Mouse (Mus musculus) CH12.LX (cell line): ENCODE measurements around the gene Micu1. TPM values are rescaled to one million over a fixed set of nuclear protein-coding genes. Genes with fewer than 3 reads are reported as not detected.

Experiments
- DNase-seq: peaks from one replicate; pipeline ENCODE4 v3.0.0-alpha.2; 2013; ENCODE audit errors: extremely low read depth
- H3K27ac ChIP-seq: 2 replicates; pipeline ENCODE4 v1.5.1; 2012; ENCODE audit warnings: low read depth, mild to moderate bottlenecking, control low read depth, moderate library complexity; ENCODE audit not compliant: insufficient read depth
- H3K27me3 ChIP-seq: replicated peaks from 2 replicates; pipeline ENCODE3; 2012; ENCODE audit warnings: inconsistent platforms
- H3K36me3 ChIP-seq, 2 experiments: replicated peaks in 1 of 2; 2 replicates each; pipeline versions ENCODE3 to v1.6.1; 2012; ENCODE audit warnings: inconsistent platforms in 1 of 2, low read length in 1 of 2, mild to moderate bottlenecking in 1 of 2, mixed read lengths in 1 of 2, moderate library complexity in 1 of 2; ENCODE audit not compliant: control insufficient read depth in 1 of 2, insufficient read depth in 1 of 2
- H3K4me1 ChIP-seq, 2 experiments: 2 replicates each; pipeline ENCODE4 v1.6.1; 2012; ENCODE audit warnings: inconsistent platforms in 1 of 2, moderate library complexity in 1 of 2; ENCODE audit not compliant: insufficient read depth in 2 of 2, control insufficient read depth in 1 of 2
- H3K4me2 ChIP-seq: 2 replicates; pipeline ENCODE4 v1.6.1; 2012; ENCODE audit warnings: low read depth, mild to moderate bottlenecking, control low read depth; ENCODE audit not compliant: poor library complexity, insufficient read depth, severe bottlenecking
- H3K4me3 ChIP-seq, 3 experiments: fragments of 150-350 bp in 1 of 3; sonication (generic) in 1 of 3; replicated peaks in 1 of 3; 2 replicates each; pipeline versions ENCODE3 to v1.5.1; 2011 to 2012; ENCODE audit warnings: low read depth in 2 of 3, low read length in 2 of 3, mild to moderate bottlenecking in 2 of 3, moderate library complexity in 2 of 3, control low read depth in 1 of 3, improper control_type of control experiment in 1 of 3, inconsistent platforms in 1 of 3, mixed read lengths in 1 of 3; ENCODE audit not compliant: poor library complexity in 1 of 3
- H3K79me2 ChIP-seq: replicated peaks from 2 replicates; pipeline ENCODE4 v1.6.1; 2012; ENCODE audit warnings: mild to moderate bottlenecking, moderate library complexity; ENCODE audit not compliant: control insufficient read depth, poor library complexity, insufficient read depth, severe bottlenecking; ENCODE audit errors: extremely low read depth
- H3K9ac ChIP-seq: 2 replicates; pipeline ENCODE4 v1.6.1; 2012; ENCODE audit warnings: low read depth, mild to moderate bottlenecking, control low read depth, moderate library complexity; ENCODE audit not compliant: insufficient read depth
- H3K9me3 ChIP-seq: replicated peaks from 2 replicates; pipeline ENCODE3; 2012; ENCODE audit warnings: low read length, inconsistent platforms, mixed read lengths
- BHLHE40 ChIP-seq: IDR thresholded peaks from 2 replicates; pipeline ENCODE4 v1.6.1; 2011; ENCODE audit warnings: mild to moderate bottlenecking, low read depth, low read length, improper control_type of control experiment
- CHD1 ChIP-seq: IDR thresholded peaks from 2 replicates; pipeline ENCODE4 v1.6.1; 2012; ENCODE audit warnings: low read depth, low read length, improper control_type of control experiment, inconsistent platforms
- CTCF ChIP-seq, 2 experiments: IDR thresholded peaks in 1 of 2; conservative IDR thresholded peaks in 1 of 2; 2 replicates each; pipeline ENCODE4 v1.5.1; 2011 to 2012; ENCODE audit warnings: low read depth in 2 of 2, low read length in 2 of 2, improper control_type of control experiment in 1 of 2, inconsistent platforms in 1 of 2, mild to moderate bottlenecking in 1 of 2, moderate library complexity in 1 of 2
- EP300 ChIP-seq: IDR thresholded peaks from 2 replicates; pipeline ENCODE4 v1.6.1; 2011; ENCODE audit warnings: low read length, improper control_type of control experiment
- ETS1 ChIP-seq: conservative IDR thresholded peaks from 2 replicates; pipeline ENCODE4 v1.6.1; 2012; ENCODE audit warnings: low read depth, mild to moderate bottlenecking, inconsistent platforms, low read length, improper control_type of control experiment, moderate library complexity
- HCFC1 ChIP-seq: IDR thresholded peaks from 2 replicates; pipeline ENCODE4 v1.6.1; 2012; ENCODE audit warnings: low read depth, mild to moderate bottlenecking, inconsistent platforms, low read length, improper control_type of control experiment
- JUN ChIP-seq: IDR thresholded peaks from 2 replicates; pipeline ENCODE4 v1.6.1; 2011; ENCODE audit warnings: low read depth, mild to moderate bottlenecking, low read length, improper control_type of control experiment, moderate library complexity; ENCODE audit not compliant: insufficient read depth
- JUND ChIP-seq: conservative IDR thresholded peaks from 2 replicates; pipeline ENCODE4 v1.6.1; 2011; ENCODE audit warnings: low read depth, low read length, improper control_type of control experiment
- MAFK ChIP-seq: IDR thresholded peaks from 2 replicates; pipeline ENCODE4 v1.6.1; 2011; ENCODE audit warnings: low read length, improper control_type of control experiment; ENCODE audit not compliant: insufficient replicate concordance
- MAZ ChIP-seq: IDR thresholded peaks from 2 replicates; pipeline ENCODE4 v1.6.1; 2012; ENCODE audit warnings: low read depth, mild to moderate bottlenecking, inconsistent platforms, low read length, improper control_type of control experiment, moderate library complexity
- MYC ChIP-seq: IDR thresholded peaks from 2 replicates; pipeline ENCODE4 v1.6.1; 2011; ENCODE audit warnings: low read depth, mild to moderate bottlenecking, improper control_type of control experiment, low read length
- NELFE ChIP-seq: IDR thresholded peaks from 2 replicates; pipeline ENCODE4 v1.6.1; 2011; ENCODE audit warnings: low read depth, low read length, improper control_type of control experiment
- NRF1 ChIP-seq: IDR thresholded peaks from 2 replicates; pipeline ENCODE4 v1.6.1; 2014; ENCODE audit warnings: low read depth, mild to moderate bottlenecking, inconsistent platforms, low read length, improper control_type of control experiment, moderate library complexity
- PAX5 ChIP-seq: IDR thresholded peaks from 2 replicates; pipeline ENCODE4 v1.6.1; 2012; ENCODE audit warnings: low read length, inconsistent platforms, mixed read lengths
- RCOR1 ChIP-seq: conservative IDR thresholded peaks from 2 replicates; pipeline ENCODE4 v1.6.1; 2012; ENCODE audit warnings: low read depth, mild to moderate bottlenecking, inconsistent platforms, low read length, improper control_type of control experiment
- SIN3A ChIP-seq: IDR thresholded peaks from 2 replicates; pipeline ENCODE4 v1.6.1; 2012; ENCODE audit warnings: low read length, improper control_type of control experiment, inconsistent platforms
- SMC3 ChIP-seq: IDR thresholded peaks from 2 replicates; pipeline ENCODE4 v1.6.1; 2011; ENCODE audit warnings: low read depth, low read length, improper control_type of control experiment
- UBTF ChIP-seq: IDR thresholded peaks from 2 replicates; pipeline ENCODE4 v1.6.1; 2012; ENCODE audit warnings: low read depth, mild to moderate bottlenecking, inconsistent platforms, low read length, improper control_type of control experiment, moderate library complexity
- ZC3H11A ChIP-seq: IDR thresholded peaks from 2 replicates; pipeline ENCODE4 v1.6.1; 2012; ENCODE audit warnings: low read depth, mild to moderate bottlenecking, inconsistent platforms, low read length, improper control_type of control experiment
- ZKSCAN1 ChIP-seq: IDR thresholded peaks from 2 replicates; pipeline ENCODE4 v1.6.1; 2012; ENCODE audit warnings: low read depth, inconsistent platforms, low read length, improper control_type of control experiment, borderline replicate concordance
- ZNF384 ChIP-seq: IDR thresholded peaks from 2 replicates; pipeline ENCODE4 v1.6.1; 2012; ENCODE audit warnings: low read depth, low read length, improper control_type of control experiment, inconsistent platforms
- dilution Hi-C: fragments of 300-500 bp; cut with MboI; formaldehyde crosslinking; loops from 2 replicates; pipeline ENCODE4 v1.14.3; 2020; ENCODE audit warnings: low sequenced_read_pairs; ENCODE audit not compliant: extremely low pct_unique_long_range_greater_than_20kb, extremely low pct_ligation_motif_present
- in situ Hi-C: fragments of 300-500 bp; cut with MboI; formaldehyde crosslinking; loops from 3 replicates; pipeline ENCODE4 v1.14.3; 2019; ENCODE audit warnings: low sequenced_read_pairs, low pct_ligation_motif_present, low pct_unique_long_range_greater_than_20kb, mixed read lengths
- polyA plus RNA-seq: library from polyadenylated mRNA; unstranded; fragments of >175 nt; gene quantifications from 2 replicates; pipeline ENCODE4 v1.2.1, GENCODE M21; 2012; ENCODE audit warnings: low read depth; ENCODE audit not compliant: insufficient read length
- total RNA-seq, 2 experiments: library from RNA; depleted of rRNA; stranded (reverse); fragments of 300-350 nt in 1 of 2; fragments of >200 nt in 1 of 2; gene quantifications; 2 replicates each; pipeline ENCODE4 v1.2.3; 2012 to 2014

Gene Micu1
- total and polyA plus RNA-seq, 3 experiments: 23.1 to 37.1 (median 29.3) TPM

GRCm38 (mm10) chr10:59773441-59774140 lies 71.3 kb downstream of the Micu1 start:
- Histone ChIP-seq H3K36me3 (peaks cover 0 to 42% of the 10 kb centered on the region in 2 experiments), H3K4me2 (no peak overlapping the region)
- in situ Hi-C loops: no loop called here
- DNase-seq: no peak
- TF ChIP-seq MAFK (no peak), SMC3 (no peak), JUN (no peak), NRF1 (no peak)
- TF ChIP-seq, all 38 proteins: peak for 0
- no peaks in the 10 kb centered on the region for H3K9me3 ChIP-seq
- no peaks in the 10 kb centered on the region for H3K79me2 ChIP-seq
- H3K4me1 ChIP-seq: no peaks in the 10 kb centered on the region
- no peak overlapping the region for H3K9ac ChIP-seq
- H3K27ac ChIP-seq: no peak overlapping the region
- dilution Hi-C loops: no loop called here
- no peak overlapping the region for H3K4me3 ChIP-seq
- no peaks in the 10 kb centered on the region for H3K27me3 ChIP-seq

GRCm38 (mm10) chr10:59774141-59774534 lies 71.9 kb downstream of the Micu1 start:
- H3K4me3 ChIP-seq: no peak overlapping the region
- no peak for DNase-seq
- H3K9ac ChIP-seq: no peak overlapping the region
- H3K27me3 ChIP-seq: no peaks in the 10 kb centered on the region
- in situ Hi-C loops (no loop called here), dilution Hi-C loops (no loop called here)
- no peaks in the 10 kb centered on the region for H3K79me2 ChIP-seq
- H3K36me3 ChIP-seq: peaks cover 0 to 37% of the 10 kb centered on the region in 2 experiments
- H3K4me2 ChIP-seq: no peak overlapping the region
- no peak for TF ChIP-seq ETS1
- no peak for TF ChIP-seq PAX5
- TF ChIP-seq CTCF (conservative IDR thresholded peaks at IDR 0.05 in 1 of 2, IDR thresholded peaks at IDR 0.05 in 1 of 2; ENCODE audit: low read depth in 2 of 2, low read length in 2 of 2): no peak
- no peak for TF ChIP-seq HCFC1
- no peak for TF ChIP-seq MAFK
- no peak for TF ChIP-seq EP300
- TF ChIP-seq RCOR1: no peak
- no peak for TF ChIP-seq JUND
- no peak for TF ChIP-seq ZC3H11A
- no peak for TF ChIP-seq JUN
- no peak for TF ChIP-seq MAZ
- TF ChIP-seq UBTF: no peak
- TF ChIP-seq SIN3A: no peak
- TF ChIP-seq NRF1: no peak
- no peak for TF ChIP-seq ZNF384
- no peak for TF ChIP-seq CHD1
- no peak for TF ChIP-seq BHLHE40
- TF ChIP-seq NELFE: no peak
- no peak for TF ChIP-seq ZKSCAN1
- no peak for TF ChIP-seq MYC
- H3K27ac ChIP-seq: no peak overlapping the region
- no peaks in the 10 kb centered on the region for H3K4me1 ChIP-seq
- H3K9me3 ChIP-seq: no peaks in the 10 kb centered on the region
